Mouse (Mus musculus): ENCODE measurements at regions not wholly inside any gene's neighbourhood (a gene's known extent, or its start where the extent isn't known, plus 50 kb on each side); places are given as distances from the start of the nearest gene placed in this dataset.

- TF ChIP-seq CEBPB (IDR thresholded peaks at IDR 0.05; ENCODE audit: low read depth): no peak
- peaks cover 15% of the 10 kb centered on the region for H3K27me3 ChIP-seq (ENCODE audit: control insufficient read depth, insufficient read depth, insufficient read length)
- H3K79me2 ChIP-seq (ENCODE audit: control insufficient read depth, insufficient read depth): no peaks in the 10 kb centered on the region
- no peaks in the 10 kb centered on the region for H3K79me3 ChIP-seq (ENCODE audit: low read depth)
- no peak overlapping the region for H3ac ChIP-seq (ENCODE audit: control insufficient read depth, insufficient read length, low read depth)
- no peaks in the 10 kb centered on the region for H3K36me3 ChIP-seq (ENCODE audit: control insufficient read depth, insufficient read depth)
- H3K4me3 ChIP-seq (ENCODE audit: insufficient read depth, poor library complexity, severe bottlenecking): no peak overlapping the region
Measured at GRCm38 (mm10) chr7:134436917-134437316, 51.5 kb upstream of the D7Ertd443e start.

GRCm38 (mm10) chr7:134439281-134439680, 53.8 kb upstream of the D7Ertd443e start:
- Histone ChIP-seq H3K79me3 (ENCODE audit: low read depth) (no peaks in the 10 kb centered on the region), H3K36me3 (ENCODE audit: control insufficient read depth, insufficient read depth) (no peaks in the 10 kb centered on the region), H3K27me3 (ENCODE audit: control insufficient read depth, insufficient read depth, insufficient read length) (peaks cover 21% of the 10 kb centered on the region), H3ac (ENCODE audit: control insufficient read depth, insufficient read length, low read depth) (no peak overlapping the region), H3K79me2 (ENCODE audit: control insufficient read depth, insufficient read depth) (no peaks in the 10 kb centered on the region), H3K4me3 (ENCODE audit: insufficient read depth, poor library complexity, severe bottlenecking) (no peak overlapping the region)
- TF ChIP-seq MAX (IDR thresholded peaks at IDR 0.05) (no peak), MYOD1 (IDR thresholded peaks at IDR 0.05; ENCODE audit: control insufficient read depth, insufficient read length, low read depth) (no peak), MYOG (IDR thresholded peaks at IDR 0.05; ENCODE audit: control insufficient read depth, extremely low read depth, insufficient read length) (no peak), FOSL1 (IDR thresholded peaks at IDR 0.05; ENCODE audit: insufficient read depth, low read length, poor library complexity, severe bottlenecking) (no peak), USF1 (IDR thresholded peaks at IDR 0.05; ENCODE audit: low read depth) (no peak), CTCF (IDR thresholded peaks at IDR 0.05; ENCODE audit: control insufficient read depth, insufficient read depth, insufficient read length) (no peak), CEBPB (IDR thresholded peaks at IDR 0.05; ENCODE audit: low read depth) (no peak)

- H3K79me2 ChIP-seq (ENCODE audit: control insufficient read depth, insufficient read depth): no peaks in the 10 kb centered on the region
- TF ChIP-seq FOSL1 (IDR thresholded peaks at IDR 0.05; ENCODE audit: insufficient read depth, low read length, poor library complexity, severe bottlenecking) (no peak), CTCF (IDR thresholded peaks at IDR 0.05; ENCODE audit: control insufficient read depth, insufficient read depth, insufficient read length) (no peak), MAX (IDR thresholded peaks at IDR 0.05) (no peak), USF1 (IDR thresholded peaks at IDR 0.05; ENCODE audit: low read depth) (no peak), CEBPB (IDR thresholded peaks at IDR 0.05; ENCODE audit: low read depth) (no peak), MYOG (IDR thresholded peaks at IDR 0.05; ENCODE audit: control insufficient read depth, extremely low read depth, insufficient read length) (no peak), MYOD1 (IDR thresholded peaks at IDR 0.05; ENCODE audit: control insufficient read depth, insufficient read length, low read depth) (no peak)
- no peaks in the 10 kb centered on the region for H3K79me3 ChIP-seq (ENCODE audit: low read depth)
- H3ac ChIP-seq (ENCODE audit: control insufficient read depth, insufficient read length, low read depth): no peak overlapping the region
- H3K27me3 ChIP-seq (ENCODE audit: control insufficient read depth, insufficient read depth, insufficient read length): peaks cover 13% of the 10 kb centered on the region
- H3K36me3 ChIP-seq (ENCODE audit: control insufficient read depth, insufficient read depth): no peaks in the 10 kb centered on the region
- H3K4me3 ChIP-seq (ENCODE audit: insufficient read depth, poor library complexity, severe bottlenecking): no peak overlapping the region
Measured at GRCm38 (mm10) chr7:134445008-134445806, 59.7 kb upstream of the D7Ertd443e start.

GRCm38 (mm10) chr7:134447648-134448202, 62.3 kb upstream of the D7Ertd443e start:
- H3K36me3 ChIP-seq (ENCODE audit: control insufficient read depth, insufficient read depth): no peaks in the 10 kb centered on the region
- no peaks in the 10 kb centered on the region for H3K79me2 ChIP-seq (ENCODE audit: control insufficient read depth, insufficient read depth)
- H3K79me3 ChIP-seq (ENCODE audit: low read depth): no peaks in the 10 kb centered on the region
- no peak overlapping the region for H3ac ChIP-seq (ENCODE audit: control insufficient read depth, insufficient read length, low read depth)
- H3K27me3 ChIP-seq (ENCODE audit: control insufficient read depth, insufficient read depth, insufficient read length): peaks cover 9% of the 10 kb centered on the region
- TF ChIP-seq MYOG (IDR thresholded peaks at IDR 0.05; ENCODE audit: control insufficient read depth, extremely low read depth, insufficient read length) (no peak), FOSL1 (IDR thresholded peaks at IDR 0.05; ENCODE audit: insufficient read depth, low read length, poor library complexity, severe bottlenecking) (no peak), CTCF (IDR thresholded peaks at IDR 0.05; ENCODE audit: control insufficient read depth, insufficient read depth, insufficient read length) (no peak), MYOD1 (IDR thresholded peaks at IDR 0.05; ENCODE audit: control insufficient read depth, insufficient read length, low read depth) (no peak), CEBPB (IDR thresholded peaks at IDR 0.05; ENCODE audit: low read depth) (no peak), MAX (IDR thresholded peaks at IDR 0.05) (no peak)
- H3K4me3 ChIP-seq (ENCODE audit: insufficient read depth, poor library complexity, severe bottlenecking): no peak overlapping the region

GRCm38 (mm10) chr7:134448831-134449230, 63.4 kb upstream of the D7Ertd443e start:
- Histone ChIP-seq H3K79me2 (ENCODE audit: control insufficient read depth, insufficient read depth) (no peaks in the 10 kb centered on the region), H3K27me3 (ENCODE audit: control insufficient read depth, insufficient read depth, insufficient read length) (peaks cover 6% of the 10 kb centered on the region), H3K4me3 (ENCODE audit: insufficient read depth, poor library complexity, severe bottlenecking) (no peak overlapping the region), H3ac (ENCODE audit: control insufficient read depth, insufficient read length, low read depth) (no peak overlapping the region), H3K79me3 (ENCODE audit: low read depth) (no peaks in the 10 kb centered on the region), H3K36me3 (ENCODE audit: control insufficient read depth, insufficient read depth) (no peaks in the 10 kb centered on the region)
- no peak for TF ChIP-seq USF1 (IDR thresholded peaks at IDR 0.05; ENCODE audit: low read depth)
- TF ChIP-seq FOSL1 (IDR thresholded peaks at IDR 0.05; ENCODE audit: insufficient read depth, low read length, poor library complexity, severe bottlenecking): no peak
- no peak for TF ChIP-seq CEBPB (IDR thresholded peaks at IDR 0.05; ENCODE audit: low read depth)
- no peak for TF ChIP-seq CTCF (IDR thresholded peaks at IDR 0.05; ENCODE audit: control insufficient read depth, insufficient read depth, insufficient read length)
- TF ChIP-seq MYOD1 (IDR thresholded peaks at IDR 0.05; ENCODE audit: control insufficient read depth, insufficient read length, low read depth): no peak
- no peak for TF ChIP-seq MYOG (IDR thresholded peaks at IDR 0.05; ENCODE audit: control insufficient read depth, extremely low read depth, insufficient read length)
- no peak for TF ChIP-seq MAX (IDR thresholded peaks at IDR 0.05)
